Mouse (Mus musculus): ENCODE data around the gene Npm1. TPM values are rescaled to one million over a fixed set of nuclear protein-coding genes. Genes with fewer than 3 reads are reported as not detected.

Gene Npm1
- polyA plus RNA-seq, 1 experiment: 267 TPM

GRCm38 (mm10) chr11:33140111-33140460 lies 22.9 kb downstream of the Npm1 start:
- no peak overlapping the region for H3K27ac ChIP-seq (ENCODE audit: insufficient read depth, low read length)
- no peaks in the 10 kb centered on the region; the same call in 1 of the 2 replicates for H3K4me1 ChIP-seq (ENCODE audit: control insufficient read depth, insufficient read depth, low read length)
- TF ChIP-seq CTCF (IDR thresholded peaks at IDR 0.05; ENCODE audit: borderline replicate concordance, insufficient read depth, low read depth, low read length) (no peak), POLR2A (IDR thresholded peaks at IDR 0.05; ENCODE audit: borderline replicate concordance, insufficient read depth, low read length) (no peak)
- WGBS: 46% methylated on average over 5 of the region's 5 CpGs
- no peaks in the 10 kb centered on the region for H3K27me3 ChIP-seq (ENCODE audit: control insufficient read depth, insufficient read depth, low read length)
- DNase-seq: peak; percentile 4 to 12
- no peak overlapping the region for H3K4me3 ChIP-seq (replicated peaks; ENCODE audit: insufficient read depth, low read depth, low read length)

GRCm38 (mm10) chr11:33139458-33140110 lies 23.4 kb downstream of the Npm1 start:
- Histone ChIP-seq H3K27ac (ENCODE audit: insufficient read depth, low read length) (no peak overlapping the region), H3K27me3 (ENCODE audit: control insufficient read depth, insufficient read depth, low read length) (no peaks in the 10 kb centered on the region), H3K4me3 (replicated peaks; ENCODE audit: insufficient read depth, low read depth, low read length) (no peak overlapping the region), H3K4me1 (ENCODE audit: control insufficient read depth, insufficient read depth, low read length) (no peaks in the 10 kb centered on the region; the same call in 1 of the 2 replicates)
- peak in 1 of 2 experiments; percentile 4 for DNase-seq
- TF ChIP-seq CTCF (IDR thresholded peaks at IDR 0.05; ENCODE audit: borderline replicate concordance, insufficient read depth, low read depth, low read length) (no peak), POLR2A (IDR thresholded peaks at IDR 0.05; ENCODE audit: borderline replicate concordance, insufficient read depth, low read length) (no peak)
- WGBS: 86% methylated on average over 9 of the region's 9 CpGs

- H3K4me3 ChIP-seq (replicated peaks; ENCODE audit: insufficient read depth, low read depth, low read length): no peak overlapping the region
- DNase-seq: no peak
- H3K27me3 ChIP-seq (ENCODE audit: control insufficient read depth, insufficient read depth, low read length): no peaks in the 10 kb centered on the region
- no peak for TF ChIP-seq POLR2A (IDR thresholded peaks at IDR 0.05; ENCODE audit: borderline replicate concordance, insufficient read depth, low read length)
- TF ChIP-seq CTCF (IDR thresholded peaks at IDR 0.05; ENCODE audit: borderline replicate concordance, insufficient read depth, low read depth, low read length): no peak
- WGBS: 96% methylated on average over 5 of the region's 5 CpGs
- H3K27ac ChIP-seq (ENCODE audit: insufficient read depth, low read length): no peak overlapping the region
- no peaks in the 10 kb centered on the region; the same call in 1 of the 2 replicates for H3K4me1 ChIP-seq (ENCODE audit: control insufficient read depth, insufficient read depth, low read length)
Measured at GRCm38 (mm10) chr11:33138686-33139085, 24.3 kb downstream of the Npm1 start.

GRCm38 (mm10) chr11:33134391-33134986 lies 28.5 kb downstream of the Npm1 start:
- Histone ChIP-seq H3K27me3 (ENCODE audit: control insufficient read depth, insufficient read depth, low read length) (no peaks in the 10 kb centered on the region), H3K4me1 (ENCODE audit: control insufficient read depth, insufficient read depth, low read length) (no peaks in the 10 kb centered on the region), H3K4me3 (replicated peaks; ENCODE audit: insufficient read depth, low read depth, low read length) (no peak overlapping the region), H3K27ac (ENCODE audit: insufficient read depth, low read length) (no peak overlapping the region)
- no peak for DNase-seq
- no peak for TF ChIP-seq CTCF (IDR thresholded peaks at IDR 0.05; ENCODE audit: borderline replicate concordance, insufficient read depth, low read depth, low read length)
- no peak for TF ChIP-seq POLR2A (IDR thresholded peaks at IDR 0.05; ENCODE audit: borderline replicate concordance, insufficient read depth, low read length)
- WGBS: 95% methylated on average over 8 of the region's 8 CpGs

- no peaks in the 10 kb centered on the region for H3K27me3 ChIP-seq (ENCODE audit: control insufficient read depth, insufficient read depth, low read length)
- H3K4me1 ChIP-seq (ENCODE audit: control insufficient read depth, insufficient read depth, low read length): no peaks in the 10 kb centered on the region
- no peak for TF ChIP-seq CTCF (IDR thresholded peaks at IDR 0.05; ENCODE audit: borderline replicate concordance, insufficient read depth, low read depth, low read length)
- no peak for TF ChIP-seq POLR2A (IDR thresholded peaks at IDR 0.05; ENCODE audit: borderline replicate concordance, insufficient read depth, low read length)
- H3K27ac ChIP-seq (ENCODE audit: insufficient read depth, low read length): no peak overlapping the region
- DNase-seq: no peak
- WGBS: 45% methylated on average over 8 of the region's 8 CpGs
- H3K4me3 ChIP-seq (replicated peaks; ENCODE audit: insufficient read depth, low read depth, low read length): no peak overlapping the region
Measured at GRCm38 (mm10) chr11:33132619-33133338, 30.2 kb downstream of the Npm1 start.

GRCm38 (mm10) chr11:33127058-33127457 lies 35.9 kb downstream of the Npm1 start:
- TF ChIP-seq CTCF (IDR thresholded peaks at IDR 0.05; ENCODE audit: borderline replicate concordance, insufficient read depth, low read depth, low read length): no peak
- no peak for TF ChIP-seq POLR2A (IDR thresholded peaks at IDR 0.05; ENCODE audit: borderline replicate concordance, insufficient read depth, low read length)
- no peaks in the 10 kb centered on the region; the same call in 1 of the 2 replicates for H3K4me1 ChIP-seq (ENCODE audit: control insufficient read depth, insufficient read depth, low read length)
- H3K4me3 ChIP-seq (replicated peaks; ENCODE audit: insufficient read depth, low read depth, low read length): no peak overlapping the region

GRCm38 (mm10) chr11:33122575-33123268 lies 40.3 kb downstream of the Npm1 start:
- TF ChIP-seq POLR2A (IDR thresholded peaks at IDR 0.05; ENCODE audit: borderline replicate concordance, insufficient read depth, low read length) (no peak), CTCF (IDR thresholded peaks at IDR 0.05; ENCODE audit: borderline replicate concordance, insufficient read depth, low read depth, low read length) (no peak)
- H3K27ac ChIP-seq (ENCODE audit: insufficient read depth, low read length): no peak overlapping the region
- peaks cover 3% of the 10 kb centered on the region; the same call in 1 of the 2 replicates for H3K27me3 ChIP-seq (ENCODE audit: control insufficient read depth, insufficient read depth, low read length)
- DNase-seq: no peak
- H3K4me3 ChIP-seq (replicated peaks; ENCODE audit: insufficient read depth, low read depth, low read length): no peak overlapping the region
- WGBS: 7% methylated on average over 37 of the region's 37 CpGs
- H3K4me1 ChIP-seq (ENCODE audit: control insufficient read depth, insufficient read depth, low read length): no peaks in the 10 kb centered on the region; the same call in 1 of the 2 replicates

More at GRCm38 (mm10) chr11:33127058-33127457, 35.9 kb downstream of the Npm1 start:
- H3K27ac ChIP-seq (ENCODE audit: insufficient read depth, low read length): no peak overlapping the region
- H3K27me3 ChIP-seq (ENCODE audit: control insufficient read depth, insufficient read depth, low read length): peaks cover 3% of the 10 kb centered on the region; the same call in 1 of the 2 replicates
- no peak for DNase-seq
